Mouse (Mus musculus): ENCODE data around the gene Hormad2. TPM values are rescaled to one million over a fixed set of nuclear protein-coding genes. Genes with fewer than 3 reads are reported as not detected.

Gene Hormad2
- polyA plus RNA-seq, 1 experiment from 2014 or later: 0.35 TPM

GRCm38 (mm10) chr11:4317287-4317686 is 123.6 kb downstream of the Hormad2 start:
- Histone ChIP-seq H3K27me3 (replicated peaks; ENCODE audit: control insufficient read depth, insufficient read depth, low read length) (no peaks in the 10 kb centered on the region), H3K36me3 (ENCODE audit: control insufficient read depth, insufficient read depth, low read length) (no peaks in the 10 kb centered on the region), H3K9ac (ENCODE audit: low read depth, low read length) (no peak overlapping the region), H3K4me2 (ENCODE audit: low read depth, low read length) (no peak overlapping the region), H3K4me1 (ENCODE audit: control insufficient read depth, insufficient read depth, low read length) (no peaks in the 10 kb centered on the region), H3K4me3 (ENCODE audit: low read length) (no peak overlapping the region), H3K27ac (ENCODE audit: low read length) (no peak overlapping the region), H3K9me3 (ENCODE audit: control insufficient read depth, low read length) (no peaks in the 10 kb centered on the region)
- 38% methylated on average over 5 of the region's 5 CpGs for WGBS
- ATAC-seq: no peak

- Histone ChIP-seq H3K4me3 (ENCODE audit: low read length) (no peak overlapping the region), H3K27me3 (replicated peaks; ENCODE audit: control insufficient read depth, insufficient read depth, low read length) (no peaks in the 10 kb centered on the region), H3K4me2 (ENCODE audit: low read depth, low read length) (no peak overlapping the region), H3K27ac (ENCODE audit: low read length) (no peak overlapping the region), H3K36me3 (ENCODE audit: control insufficient read depth, insufficient read depth, low read length) (no peaks in the 10 kb centered on the region), H3K4me1 (ENCODE audit: control insufficient read depth, insufficient read depth, low read length) (no peaks in the 10 kb centered on the region), H3K9ac (ENCODE audit: low read depth, low read length) (no peak overlapping the region), H3K9me3 (ENCODE audit: control insufficient read depth, low read length) (no peaks in the 10 kb centered on the region)
- ATAC-seq: no peak
- WGBS: 73% methylated on average over 4 of the region's 4 CpGs
These were observed 128.7 kb downstream of the Hormad2 start for GRCm38 (mm10) chr11:4312180-4312579.

- H3K4me3 ChIP-seq (ENCODE audit: low read length): no peak overlapping the region
These were observed 130.6 kb downstream of the Hormad2 start for GRCm38 (mm10) chr11:4310324-4310723.

GRCm38 (mm10) chr11:4309613-4310012 is 131.3 kb downstream of the Hormad2 start:
- H3K36me3 ChIP-seq (ENCODE audit: control insufficient read depth, insufficient read depth, low read length): no peaks in the 10 kb centered on the region
- no peak for ATAC-seq

More at GRCm38 (mm10) chr11:4310324-4310723, 130.6 kb downstream of the Hormad2 start:
- no peak for ATAC-seq
- no peaks in the 10 kb centered on the region for H3K4me1 ChIP-seq (ENCODE audit: control insufficient read depth, insufficient read depth, low read length)
- H3K27ac ChIP-seq (ENCODE audit: low read length): no peak overlapping the region
- no peak overlapping the region for H3K4me2 ChIP-seq (ENCODE audit: low read depth, low read length)
- no peak overlapping the region for H3K9ac ChIP-seq (ENCODE audit: low read depth, low read length)
- H3K9me3 ChIP-seq (ENCODE audit: control insufficient read depth, low read length): no peaks in the 10 kb centered on the region
- no peaks in the 10 kb centered on the region for H3K36me3 ChIP-seq (ENCODE audit: control insufficient read depth, insufficient read depth, low read length)
- no peaks in the 10 kb centered on the region for H3K27me3 ChIP-seq (replicated peaks; ENCODE audit: control insufficient read depth, insufficient read depth, low read length)
- 82% methylated on average over 4 of the region's 4 CpGs for WGBS

GRCm38 (mm10) chr11:4308514-4309450 is 132.1 kb downstream of the Hormad2 start:
- 43% methylated on average over 25 of the region's 25 CpGs for WGBS
- Histone ChIP-seq H3K9me3 (ENCODE audit: control insufficient read depth, low read length) (no peaks in the 10 kb centered on the region), H3K27ac (ENCODE audit: low read length) (no peak overlapping the region), H3K4me1 (ENCODE audit: control insufficient read depth, insufficient read depth, low read length) (no peaks in the 10 kb centered on the region), H3K27me3 (replicated peaks; ENCODE audit: control insufficient read depth, insufficient read depth, low read length) (no peaks in the 10 kb centered on the region), H3K36me3 (ENCODE audit: control insufficient read depth, insufficient read depth, low read length) (no peaks in the 10 kb centered on the region), H3K4me3 (ENCODE audit: low read length) (no peak overlapping the region), H3K9ac (ENCODE audit: low read depth, low read length) (no peak overlapping the region), H3K4me2 (ENCODE audit: low read depth, low read length) (0 out of 2 replicates have a peak overlapping the region, but pooled peaks have one; percentile 1)
- ATAC-seq: no peak

More at GRCm38 (mm10) chr11:4309613-4310012, 131.3 kb downstream of the Hormad2 start:
- H3K27me3 ChIP-seq (replicated peaks; ENCODE audit: control insufficient read depth, insufficient read depth, low read length): no peaks in the 10 kb centered on the region
- no peak overlapping the region for H3K27ac ChIP-seq (ENCODE audit: low read length)
- 85% methylated on average over 4 of the region's 4 CpGs for WGBS
- H3K9ac ChIP-seq (ENCODE audit: low read depth, low read length): no peak overlapping the region
- no peak overlapping the region for H3K4me3 ChIP-seq (ENCODE audit: low read length)
- H3K9me3 ChIP-seq (ENCODE audit: control insufficient read depth, low read length): no peaks in the 10 kb centered on the region
- no peak overlapping the region for H3K4me2 ChIP-seq (ENCODE audit: low read depth, low read length)
- H3K4me1 ChIP-seq (ENCODE audit: control insufficient read depth, insufficient read depth, low read length): no peaks in the 10 kb centered on the region

- no peak for ATAC-seq
- 26% methylated on average over 6 of the region's 6 CpGs for WGBS
- Histone ChIP-seq H3K4me1 (ENCODE audit: control insufficient read depth, insufficient read depth, low read length) (no peaks in the 10 kb centered on the region), H3K9me3 (ENCODE audit: control insufficient read depth, low read length) (no peaks in the 10 kb centered on the region), H3K4me3 (ENCODE audit: low read length) (no peak overlapping the region), H3K4me2 (ENCODE audit: low read depth, low read length) (0 out of 2 replicates have a peak overlapping the region, but pooled peaks have one; percentile 1), H3K27me3 (replicated peaks; ENCODE audit: control insufficient read depth, insufficient read depth, low read length) (no peaks in the 10 kb centered on the region), H3K9ac (ENCODE audit: low read depth, low read length) (no peak overlapping the region), H3K27ac (ENCODE audit: low read length) (no peak overlapping the region), H3K36me3 (ENCODE audit: control insufficient read depth, insufficient read depth, low read length) (no peaks in the 10 kb centered on the region)
These were observed 132.8 kb downstream of the Hormad2 start for GRCm38 (mm10) chr11:4308060-4308513.

GRCm38 (mm10) chr11:4306086-4306485 is 134.8 kb downstream of the Hormad2 start:
- Histone ChIP-seq H3K9ac (ENCODE audit: low read depth, low read length) (no peak overlapping the region), H3K27me3 (replicated peaks; ENCODE audit: control insufficient read depth, insufficient read depth, low read length) (no peaks in the 10 kb centered on the region), H3K27ac (ENCODE audit: low read length) (no peak overlapping the region), H3K9me3 (ENCODE audit: control insufficient read depth, low read length) (no peaks in the 10 kb centered on the region), H3K4me2 (ENCODE audit: low read depth, low read length) (no peak overlapping the region), H3K4me1 (ENCODE audit: control insufficient read depth, insufficient read depth, low read length) (no peaks in the 10 kb centered on the region), H3K4me3 (ENCODE audit: low read length) (no peak overlapping the region), H3K36me3 (ENCODE audit: control insufficient read depth, insufficient read depth, low read length) (no peaks in the 10 kb centered on the region)
- ATAC-seq: no peak
- 75% methylated on average over 2 of the region's 2 CpGs for WGBS

- Histone ChIP-seq H3K9ac (ENCODE audit: low read depth, low read length) (no peak overlapping the region), H3K4me3 (ENCODE audit: low read length) (no peak overlapping the region), H3K27me3 (replicated peaks; ENCODE audit: control insufficient read depth, insufficient read depth, low read length) (no peaks in the 10 kb centered on the region), H3K4me1 (ENCODE audit: control insufficient read depth, insufficient read depth, low read length) (no peaks in the 10 kb centered on the region), H3K4me2 (ENCODE audit: low read depth, low read length) (no peak overlapping the region), H3K27ac (ENCODE audit: low read length) (no peak overlapping the region), H3K36me3 (ENCODE audit: control insufficient read depth, insufficient read depth, low read length) (no peaks in the 10 kb centered on the region), H3K9me3 (ENCODE audit: control insufficient read depth, low read length) (no peaks in the 10 kb centered on the region)
- no peak for ATAC-seq
- 91% methylated on average over 4 of the region's 4 CpGs for WGBS
These were observed 135.8 kb downstream of the Hormad2 start for GRCm38 (mm10) chr11:4305090-4305489.

- Histone ChIP-seq H3K4me3 (ENCODE audit: low read length) (no peak overlapping the region), H3K4me1 (ENCODE audit: control insufficient read depth, insufficient read depth, low read length) (no peaks in the 10 kb centered on the region), H3K9me3 (ENCODE audit: control insufficient read depth, low read length) (no peaks in the 10 kb centered on the region), H3K9ac (ENCODE audit: low read depth, low read length) (no peak overlapping the region), H3K4me2 (ENCODE audit: low read depth, low read length) (no peak overlapping the region), H3K27me3 (replicated peaks; ENCODE audit: control insufficient read depth, insufficient read depth, low read length) (no peaks in the 10 kb centered on the region), H3K27ac (ENCODE audit: low read length) (no peak overlapping the region), H3K36me3 (ENCODE audit: control insufficient read depth, insufficient read depth, low read length) (no peaks in the 10 kb centered on the region)
- 65% methylated on average over 4 of the region's 4 CpGs for WGBS
- ATAC-seq: no peak
These were observed 136.7 kb downstream of the Hormad2 start for GRCm38 (mm10) chr11:4304203-4304602.

Measured in intestine, embryonic 16.5 days (tissue).